Mouse (Mus musculus): ENCODE data around the gene Tmprss4. TPM values are rescaled to one million over a fixed set of nuclear protein-coding genes. Genes with fewer than 3 reads are reported as not detected.

Tmprss4 gene
- total RNA-seq, 2 experiments from 2014 or later = not detected

DNA sequence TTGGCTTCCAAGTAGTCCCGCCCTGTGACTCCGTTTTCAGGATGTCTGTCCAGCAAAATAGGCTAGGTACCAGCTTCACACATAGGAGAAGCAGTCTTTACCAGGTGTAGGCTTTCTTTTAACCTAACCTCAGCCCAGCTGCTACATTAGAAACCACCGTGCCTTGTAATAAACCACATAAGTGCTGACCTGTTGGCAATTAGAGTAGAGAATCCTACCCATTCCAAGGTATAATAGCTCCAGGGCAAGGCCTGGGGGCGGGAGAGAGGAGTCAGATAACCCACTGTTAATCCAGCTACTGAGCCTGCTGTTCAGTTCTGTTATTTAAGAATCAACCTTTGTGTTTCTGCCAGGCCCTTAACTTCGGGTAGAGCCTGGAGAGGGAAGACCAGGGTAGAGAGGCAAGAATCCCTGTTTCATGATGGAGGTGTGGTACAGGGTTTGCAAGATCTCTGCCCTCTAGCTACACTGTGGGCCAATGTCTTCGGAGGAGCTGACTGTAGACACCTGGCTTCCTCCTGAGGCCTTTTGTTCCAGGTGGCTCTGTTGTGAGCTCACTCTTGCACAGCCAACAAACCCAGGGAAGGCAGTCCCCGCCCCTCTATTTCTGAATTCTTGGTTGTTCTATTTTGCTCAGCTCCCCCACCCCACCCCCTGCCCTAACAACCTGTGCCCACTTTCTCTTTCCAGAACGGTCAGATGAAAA is 7.6 kb downstream of the Tmprss4 start:
- no peak for DNase-seq

DNA sequence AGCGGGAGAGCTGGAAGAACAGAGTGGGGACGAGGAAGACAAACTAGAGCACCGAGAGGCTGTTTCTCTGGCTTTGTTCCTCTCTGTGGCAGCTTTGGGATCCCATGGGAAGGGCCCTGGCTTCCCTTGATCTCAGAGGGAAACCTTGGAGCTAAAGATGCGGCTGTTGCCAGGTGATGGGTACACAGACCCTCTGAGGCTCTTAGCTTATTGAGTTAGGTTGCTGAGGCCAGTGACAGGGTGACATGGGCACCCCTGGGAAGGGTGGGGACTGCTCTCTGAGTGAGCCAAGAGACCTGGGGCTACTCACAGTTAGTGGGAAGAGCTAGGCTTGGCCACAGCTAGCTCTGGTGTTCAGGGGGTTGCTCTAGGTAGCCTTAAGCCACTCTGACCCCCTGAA is 8.4 kb downstream of the Tmprss4 start:
- no peak for DNase-seq

DNA sequence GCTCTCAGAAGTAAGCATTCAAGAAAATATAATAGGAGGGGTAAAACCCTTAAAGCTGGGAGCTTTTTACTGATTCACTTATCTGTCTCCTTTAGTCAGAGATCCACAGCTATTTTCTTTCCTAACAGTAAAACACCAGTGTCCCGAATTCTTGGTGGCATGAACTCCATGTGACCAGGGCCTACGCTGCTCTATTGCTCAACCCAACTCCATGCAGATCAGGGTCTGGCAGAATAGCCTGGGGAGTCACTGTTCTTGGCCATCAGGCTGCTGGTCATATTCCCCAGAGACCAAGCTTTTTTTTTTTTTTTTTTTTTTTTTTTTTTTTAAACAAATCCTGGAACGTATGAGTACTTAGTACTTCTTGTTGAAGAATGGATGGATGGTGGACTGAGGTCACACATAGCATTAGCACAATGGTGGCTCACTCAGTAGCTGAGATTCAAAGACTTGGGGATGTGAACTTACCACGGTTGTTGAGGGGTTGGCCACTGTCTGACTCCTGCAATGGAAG is 14.2 kb downstream of the Tmprss4 start:
- DNase-seq = no peak

DNA sequence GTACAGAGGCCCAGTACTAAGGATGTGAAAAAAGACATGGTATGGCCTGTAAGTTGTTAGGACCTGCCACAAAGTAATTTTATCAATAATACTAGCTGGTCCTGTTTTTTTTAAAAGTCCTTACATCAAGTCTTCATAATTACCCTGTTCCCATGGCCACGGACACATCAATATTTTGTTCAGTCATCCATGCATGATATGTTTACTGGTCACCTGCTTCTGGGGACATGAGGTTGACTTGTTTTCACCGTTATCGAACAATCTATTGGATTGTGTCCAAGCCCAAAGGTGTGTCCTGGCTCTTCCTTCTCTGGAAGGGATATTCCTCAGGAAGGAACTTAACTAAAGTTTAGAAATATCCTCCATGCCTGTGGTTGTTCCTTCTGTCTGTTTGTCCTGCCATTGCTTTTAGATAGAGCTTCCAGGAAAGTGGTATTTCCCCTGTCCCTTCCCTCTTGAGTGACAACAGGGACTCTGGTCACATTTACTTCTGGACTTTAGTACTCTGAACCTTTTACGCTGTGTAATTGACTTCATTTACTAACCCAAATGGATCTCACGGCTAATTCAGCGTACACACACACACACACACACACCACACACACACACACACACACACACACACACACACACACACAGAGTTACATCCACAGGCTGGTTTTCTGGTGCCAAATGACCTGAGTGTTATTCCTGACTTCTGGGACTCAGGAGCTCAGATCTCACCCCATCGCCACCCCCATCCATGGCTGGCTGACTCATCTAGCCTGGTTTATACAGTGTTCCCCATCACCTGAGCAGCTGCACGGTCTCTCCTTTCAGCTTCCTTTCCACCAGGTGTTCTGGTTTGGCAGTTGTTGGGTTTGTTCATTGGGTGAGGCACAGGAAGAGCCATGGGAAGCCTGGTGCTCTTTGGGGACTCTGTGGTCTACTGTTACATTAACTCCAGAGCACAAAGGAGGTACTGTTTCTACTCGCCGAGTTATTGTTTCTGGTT is 15.0 kb downstream of the Tmprss4 start:
- no peak for DNase-seq

DNA sequence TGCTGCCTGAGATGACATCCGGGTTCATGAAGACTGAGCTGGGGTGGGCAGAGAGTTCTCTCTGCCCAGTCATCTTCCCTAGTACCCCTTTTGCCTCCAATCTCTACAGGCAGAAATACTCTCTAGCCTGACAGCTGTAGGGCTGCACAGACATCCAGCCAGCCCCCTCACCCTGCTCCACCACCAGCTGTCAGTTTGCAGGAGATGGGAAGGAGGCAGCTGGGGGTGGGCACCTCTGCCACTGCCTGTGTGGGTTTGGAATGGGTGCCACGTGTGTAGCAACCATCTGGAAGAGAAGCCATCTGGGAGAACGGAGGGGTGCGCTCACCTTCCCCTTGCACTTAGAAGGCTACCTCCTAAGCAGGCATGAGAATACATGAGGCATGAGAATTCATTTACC is 18.6 kb downstream of the Tmprss4 start:
- no peak for DNase-seq

DNA sequence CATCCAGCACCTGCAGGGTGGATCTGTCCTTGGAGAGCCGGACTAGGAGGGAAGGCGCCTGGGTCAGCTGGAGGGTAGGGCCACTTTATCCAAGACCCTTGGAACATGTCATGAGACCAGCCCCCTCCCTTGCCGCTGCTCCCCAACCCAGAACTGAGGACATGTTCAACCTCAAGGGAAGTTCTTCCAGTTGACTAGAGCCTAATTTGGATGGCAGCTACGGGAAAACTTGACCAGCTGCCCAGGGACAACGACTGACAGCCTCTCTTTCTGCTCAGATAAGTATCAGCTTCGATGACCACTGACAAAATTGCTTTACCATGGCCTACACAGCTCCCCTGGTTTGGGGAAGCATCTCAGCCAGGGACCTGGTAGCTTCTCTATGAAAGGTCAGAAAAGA is 20.6 kb downstream of the Tmprss4 start:
- no peak for DNase-seq

DNA sequence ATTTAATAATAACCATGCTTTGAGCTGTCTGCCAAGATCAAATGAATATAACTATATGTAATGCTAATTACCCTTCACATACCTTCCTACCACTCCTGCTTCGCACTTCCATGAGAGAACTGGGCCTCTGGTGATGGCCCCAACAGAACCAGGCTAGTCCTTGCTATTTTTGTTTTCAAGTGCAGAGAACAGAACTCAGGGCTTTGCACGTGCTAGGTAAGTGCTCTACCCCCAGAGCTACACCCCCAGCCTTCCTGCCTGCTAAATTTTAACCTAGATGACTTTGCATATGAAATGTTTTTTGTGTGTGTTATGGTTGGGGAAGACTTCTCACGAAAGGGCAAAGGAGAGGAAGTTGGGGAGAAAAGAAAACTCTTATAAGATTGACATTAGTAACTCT is 21.4 kb downstream of the Tmprss4 start:
- DNase-seq = no peak

DNA sequence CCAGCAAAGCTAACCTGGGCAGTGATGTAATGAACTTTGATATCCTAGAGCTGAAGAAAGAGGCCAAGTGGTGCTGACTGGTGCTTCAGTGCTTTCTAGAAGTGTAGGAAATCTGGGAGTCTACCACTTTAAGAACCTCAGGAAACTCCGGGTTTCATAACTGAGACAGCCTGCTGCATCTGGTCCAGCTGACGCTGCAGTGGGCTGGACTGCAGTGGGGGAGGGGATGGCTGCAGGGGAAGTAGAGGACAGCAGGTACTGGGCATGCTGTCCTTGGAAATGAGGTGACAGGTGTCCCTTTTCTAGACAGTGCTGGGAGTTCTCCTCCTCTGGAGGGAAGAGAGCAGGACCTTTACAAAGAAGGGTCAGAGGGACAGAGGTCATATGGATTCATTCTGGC is 22.1 kb downstream of the Tmprss4 start, which contains the start of gene BC049352:
Gene BC049352 (plus strand): TSS at position 238 of the 400 bp plus-strand sequence.
- DNase-seq = no peak

DNA sequence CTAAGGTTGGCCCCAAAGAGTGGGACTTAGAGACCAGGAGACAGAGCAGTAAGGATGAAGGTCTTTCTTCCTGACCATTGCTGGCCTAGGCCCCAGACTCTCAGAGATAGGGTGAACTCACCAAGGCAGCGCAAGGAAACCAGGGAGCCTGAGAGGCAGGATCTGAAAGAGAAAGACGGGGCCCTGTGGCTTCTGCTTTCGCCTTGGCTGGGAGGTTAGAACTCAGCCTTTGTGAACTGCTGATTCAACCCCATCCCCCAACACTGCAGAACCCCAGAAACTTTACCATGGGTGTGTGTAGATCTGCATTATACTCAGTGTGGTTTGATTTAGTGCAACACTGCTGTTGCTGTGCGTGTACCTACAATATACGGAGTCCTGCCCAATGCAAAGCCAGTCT is 24.6 kb downstream of the Tmprss4 start:
- no peak for DNase-seq

DNA sequence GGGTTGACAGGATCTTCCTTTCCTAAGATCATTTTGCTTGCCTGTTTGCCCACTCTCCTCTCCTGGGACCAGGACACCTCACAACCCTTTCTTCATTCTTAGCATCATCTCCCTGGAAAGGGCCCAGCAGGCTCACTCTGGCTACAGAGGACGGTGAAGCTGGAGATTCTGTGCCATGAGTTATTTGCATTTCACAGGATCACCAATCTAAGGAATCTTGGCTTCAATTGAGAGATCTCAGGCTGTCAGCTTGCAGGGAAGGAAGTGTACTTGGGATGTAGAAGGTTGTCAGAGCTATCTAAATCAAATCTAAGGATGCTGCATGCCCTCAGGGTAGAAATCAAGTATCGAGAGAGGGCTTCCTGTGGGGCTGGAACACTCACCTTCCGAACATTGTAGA is 30.4 kb downstream of the Tmprss4 start:
- DNase-seq = no peak

DNA sequence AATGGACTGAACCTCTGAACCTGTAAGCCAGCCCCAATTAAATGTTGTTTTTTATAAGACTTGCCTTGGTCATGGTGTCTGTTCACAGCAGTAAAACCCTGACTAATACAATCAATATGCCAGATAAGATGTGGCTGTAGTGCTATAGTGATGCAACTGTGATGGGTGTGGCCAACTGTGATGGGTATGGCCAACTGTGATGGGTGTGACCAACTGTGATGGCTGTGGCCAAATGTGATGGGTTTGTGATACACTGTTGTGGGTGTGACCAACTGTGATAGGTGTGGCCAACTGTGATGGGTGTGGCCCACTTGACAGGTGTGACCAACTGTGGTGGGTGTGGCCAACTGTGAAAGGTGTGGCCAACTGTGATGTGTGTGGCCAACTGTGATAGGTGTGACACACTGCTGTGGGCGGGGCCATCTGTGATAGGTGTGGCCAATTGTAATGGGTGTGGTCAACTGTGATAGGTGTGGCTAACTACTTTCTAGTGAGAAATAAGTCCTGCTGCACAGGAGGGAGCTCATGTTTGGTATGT is 32.8 kb downstream of the Tmprss4 start:
- no peak for DNase-seq

DNA sequence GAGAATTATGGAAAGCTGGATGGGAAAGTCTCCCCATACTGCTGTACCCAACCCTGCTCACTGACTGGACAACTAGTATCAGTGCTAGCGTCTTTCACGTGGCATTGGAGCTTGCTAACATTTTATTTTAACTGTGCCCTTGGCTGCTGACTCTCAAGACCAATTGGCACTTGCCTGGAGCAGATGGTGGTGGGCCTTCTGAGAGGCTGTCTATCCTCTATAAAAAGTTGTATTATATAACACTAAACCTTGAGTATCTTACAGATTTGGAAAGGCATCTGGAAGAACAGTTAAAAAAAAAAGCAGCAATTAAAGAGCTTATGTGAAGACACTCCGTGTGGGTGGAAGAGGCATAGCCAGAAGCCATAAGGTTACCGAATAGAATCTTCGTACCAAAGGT is 33.7 kb downstream of the Tmprss4 start:
- no peak for DNase-seq

DNA sequence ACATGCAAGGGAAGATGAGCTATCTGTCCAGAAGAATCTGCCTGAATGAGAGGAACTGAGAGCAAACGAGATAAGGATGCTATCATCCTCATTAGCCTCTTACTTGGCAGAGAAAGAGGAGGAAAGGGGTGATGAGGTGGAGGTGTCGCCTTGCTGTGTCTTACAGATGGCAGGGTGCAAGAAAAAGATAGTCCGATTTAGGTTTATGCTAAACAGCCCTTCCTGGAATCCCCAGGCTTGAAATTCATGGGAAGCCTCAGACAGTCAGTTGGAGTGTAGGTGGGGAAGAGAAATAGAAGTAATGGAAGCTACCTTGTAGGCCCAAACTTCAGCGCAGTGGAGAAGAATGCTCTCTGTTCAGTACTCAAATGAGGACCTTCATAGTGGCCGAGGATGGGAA is 36.0 kb downstream of the Tmprss4 start:
- DNase-seq = no peak

DNA sequence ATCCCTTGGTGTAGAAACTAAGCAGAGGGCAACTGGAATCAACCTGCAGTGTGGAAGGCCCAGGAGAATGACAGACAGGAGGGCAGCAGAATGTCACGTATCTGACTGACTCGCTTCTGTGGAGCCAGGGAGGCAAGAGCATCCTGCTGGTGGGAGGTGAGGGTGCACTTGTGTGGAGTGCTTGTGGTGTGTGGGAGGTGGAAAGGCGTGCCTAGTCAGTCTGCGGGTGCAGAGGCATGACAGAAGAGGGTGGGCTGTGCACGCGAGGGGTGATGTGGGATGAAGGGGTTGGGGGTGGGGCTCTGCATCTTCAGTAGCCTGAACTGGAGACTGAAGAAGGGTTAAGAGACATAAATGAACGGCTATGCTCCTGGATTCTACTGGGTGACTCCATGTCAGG is 50.5 kb downstream of the Tmprss4 start:
- DNase-seq = no peak

DNA sequence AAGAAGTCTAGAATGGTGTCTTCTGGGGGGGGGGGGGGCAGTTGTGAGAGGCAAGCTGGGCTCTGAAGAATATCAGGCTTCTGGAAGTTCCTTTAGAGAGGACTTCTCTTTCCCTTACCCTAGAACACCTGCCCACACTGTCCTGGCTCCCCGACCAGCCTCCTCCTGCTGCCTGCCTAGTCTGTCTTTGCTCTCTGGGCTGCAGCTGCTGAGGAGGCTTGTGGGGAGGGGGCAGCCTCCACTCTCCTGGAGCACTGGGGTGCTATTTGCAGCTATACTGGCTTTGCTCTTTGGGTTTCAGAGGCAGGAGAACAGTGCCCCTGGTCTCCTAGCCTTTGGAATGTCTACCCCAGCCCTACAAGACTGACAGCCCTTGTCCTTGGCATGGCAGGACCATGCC is 53.0 kb downstream of the Tmprss4 start:
- no peak for DNase-seq

DNA sequence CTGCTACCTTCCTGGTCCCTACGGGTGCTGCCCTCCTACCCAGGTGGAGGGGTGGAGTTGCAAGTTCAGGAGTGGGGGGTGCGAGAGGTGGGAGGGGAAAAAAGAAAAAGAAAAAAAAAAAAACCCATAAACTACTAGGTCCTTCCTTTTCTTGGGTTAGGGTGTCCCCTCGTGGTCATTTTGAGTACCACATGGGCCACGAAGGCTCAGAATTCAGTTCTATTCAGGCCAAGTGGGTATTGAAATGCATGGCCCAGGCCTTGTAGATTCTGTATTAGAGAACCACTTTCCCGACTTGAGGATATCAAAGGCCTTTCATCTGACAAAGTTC is 57.7 kb downstream of the Tmprss4 start:
- DNase-seq = peak; percentile 63

DNA sequence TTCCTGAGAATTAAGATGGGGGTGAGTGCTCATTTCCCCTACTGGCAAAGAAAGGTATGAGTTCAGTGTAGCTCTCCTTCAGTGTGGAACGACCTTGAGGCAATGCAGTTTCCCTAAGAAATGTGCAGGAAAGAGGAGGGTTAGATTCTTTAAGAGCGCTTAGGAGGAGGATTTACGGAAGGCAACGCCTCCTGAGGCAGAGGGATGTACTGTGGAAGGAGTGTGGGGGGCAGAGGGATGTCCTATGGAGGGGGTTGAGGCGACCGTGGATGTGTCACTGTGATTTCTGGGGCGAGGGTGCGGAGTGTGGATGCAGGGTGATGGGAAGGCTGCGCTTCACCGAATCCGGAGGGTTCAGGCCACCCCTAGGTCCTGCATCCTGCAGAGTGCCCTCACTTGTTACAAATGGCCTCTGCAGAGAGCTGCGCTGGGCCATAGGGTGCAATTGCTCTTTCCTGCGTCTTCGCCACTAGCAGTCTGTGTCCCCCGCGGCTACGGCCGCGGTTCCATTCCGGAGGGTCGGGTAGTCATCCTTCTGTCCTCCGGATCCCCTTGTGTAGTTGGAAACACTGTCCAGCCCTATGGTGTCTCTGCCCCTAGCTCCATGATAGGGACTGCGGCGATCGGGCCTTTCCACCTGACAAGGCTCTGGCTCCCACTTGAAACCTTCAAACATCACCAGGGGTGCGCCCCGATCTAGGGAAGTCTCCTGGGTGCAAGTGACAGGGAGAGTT is 58.2 kb downstream of the Tmprss4 start:
- no peak for DNase-seq

DNA sequence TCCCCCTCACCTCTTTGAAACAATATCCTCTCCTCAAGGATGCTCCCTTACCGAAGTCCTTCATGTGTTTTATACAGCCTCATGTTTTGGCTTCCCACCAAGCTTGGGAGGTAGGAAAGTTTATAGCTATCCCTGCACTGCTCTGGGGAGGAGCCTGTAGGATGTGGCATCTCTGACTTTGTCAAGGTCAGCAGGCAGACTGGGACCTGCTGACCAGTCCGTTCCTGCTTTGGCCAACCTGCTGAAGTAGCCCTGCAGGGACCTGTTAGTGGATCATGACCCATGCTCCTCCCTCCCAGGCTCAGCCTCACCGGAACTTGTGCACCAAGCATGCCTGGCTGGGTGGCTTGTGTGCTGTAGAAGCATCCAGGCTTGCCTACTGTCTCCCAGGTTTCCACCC is 61.2 kb downstream of the Tmprss4 start:
- no peak for DNase-seq

DNA sequence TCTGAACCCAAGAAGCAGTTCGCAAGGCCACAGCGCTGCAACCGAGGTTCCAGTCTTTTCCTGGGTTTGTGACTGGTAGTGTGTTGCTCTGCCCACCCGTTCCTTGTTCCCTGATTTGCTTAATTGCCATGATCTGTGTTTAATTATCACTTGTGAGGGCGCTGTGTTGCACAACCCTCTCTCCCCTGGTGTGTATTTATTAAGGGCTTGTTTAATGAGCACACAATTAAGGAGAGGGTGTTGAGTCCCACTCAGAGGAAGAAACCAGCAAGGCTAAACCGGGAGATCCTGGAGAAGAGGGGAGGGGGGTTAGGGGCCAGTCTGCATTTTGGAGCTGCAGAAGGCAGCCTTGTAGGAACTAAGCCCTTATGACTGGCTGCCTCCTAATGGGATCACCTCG is 62.9 kb downstream of the Tmprss4 start:
- no peak for DNase-seq

DNA sequence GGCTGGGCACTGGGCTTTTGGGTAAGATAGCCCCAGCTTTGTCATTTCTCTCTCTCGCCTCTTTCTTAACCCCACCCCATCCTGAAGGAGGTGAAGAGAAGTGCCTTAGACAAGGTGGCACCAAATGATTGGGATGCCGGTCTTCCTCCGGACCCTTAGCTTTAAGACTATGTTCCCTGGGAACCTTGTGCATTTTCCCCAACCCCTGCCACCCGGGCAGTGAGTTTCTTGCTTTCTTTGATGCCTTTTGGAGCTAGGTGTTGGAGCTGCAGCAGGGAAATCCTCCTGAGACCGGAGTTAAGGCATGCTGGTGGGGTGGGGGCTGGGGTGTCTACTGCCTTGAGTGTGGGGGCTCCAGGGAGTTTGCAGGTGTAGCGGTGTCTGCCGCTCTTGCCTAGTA is 64.8 kb downstream of the Tmprss4 start:
- DNase-seq = no peak

DNA sequence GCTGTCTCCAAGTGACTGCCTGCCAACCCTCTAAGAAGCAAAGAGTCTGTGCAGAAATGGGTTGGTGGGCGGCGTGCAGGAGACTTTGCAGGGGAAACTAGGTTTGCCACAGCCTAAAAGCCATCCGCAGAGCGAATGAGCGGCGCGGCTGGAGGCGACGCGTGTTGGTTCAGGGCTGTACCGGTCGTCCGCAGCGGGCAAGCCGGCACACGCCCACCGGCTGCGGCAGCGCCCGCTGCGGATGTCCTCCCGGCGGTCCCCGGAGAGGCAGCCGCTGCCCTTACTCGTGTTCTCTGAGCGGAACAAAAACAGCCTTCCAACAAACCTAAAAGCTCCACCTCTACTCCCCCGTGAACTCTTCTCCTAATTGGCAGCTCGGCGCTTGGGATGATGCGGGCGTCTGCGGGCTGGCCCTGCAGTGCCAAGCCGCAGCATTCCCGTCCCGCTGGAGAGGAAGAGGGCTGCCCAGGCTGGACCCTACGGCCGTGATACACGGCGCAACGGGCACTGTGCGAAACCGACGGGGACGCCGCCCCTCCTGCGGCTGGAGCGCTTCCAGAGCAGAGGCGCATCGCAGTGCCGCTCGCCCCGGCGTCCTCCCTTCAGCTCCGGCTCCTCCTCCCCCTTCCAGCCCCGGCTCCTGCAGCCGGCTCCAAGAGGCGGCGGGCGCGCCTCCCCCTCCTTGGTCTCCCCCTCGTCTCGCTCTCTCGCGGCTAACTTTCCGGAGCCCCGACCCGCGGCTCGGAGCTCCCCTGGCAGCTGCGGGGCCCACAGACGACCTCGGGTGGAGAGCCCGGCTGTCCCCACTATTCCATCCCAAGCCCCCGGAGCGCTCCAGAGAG is 65.5 kb downstream of the Tmprss4 start, which contains the start of gene Scn4b:
Gene Scn4b (plus strand): TSS at position 205 of the 842 bp plus-strand sequence.
- DNase-seq = peak; percentile 71
